In the genomic region with DNA sequence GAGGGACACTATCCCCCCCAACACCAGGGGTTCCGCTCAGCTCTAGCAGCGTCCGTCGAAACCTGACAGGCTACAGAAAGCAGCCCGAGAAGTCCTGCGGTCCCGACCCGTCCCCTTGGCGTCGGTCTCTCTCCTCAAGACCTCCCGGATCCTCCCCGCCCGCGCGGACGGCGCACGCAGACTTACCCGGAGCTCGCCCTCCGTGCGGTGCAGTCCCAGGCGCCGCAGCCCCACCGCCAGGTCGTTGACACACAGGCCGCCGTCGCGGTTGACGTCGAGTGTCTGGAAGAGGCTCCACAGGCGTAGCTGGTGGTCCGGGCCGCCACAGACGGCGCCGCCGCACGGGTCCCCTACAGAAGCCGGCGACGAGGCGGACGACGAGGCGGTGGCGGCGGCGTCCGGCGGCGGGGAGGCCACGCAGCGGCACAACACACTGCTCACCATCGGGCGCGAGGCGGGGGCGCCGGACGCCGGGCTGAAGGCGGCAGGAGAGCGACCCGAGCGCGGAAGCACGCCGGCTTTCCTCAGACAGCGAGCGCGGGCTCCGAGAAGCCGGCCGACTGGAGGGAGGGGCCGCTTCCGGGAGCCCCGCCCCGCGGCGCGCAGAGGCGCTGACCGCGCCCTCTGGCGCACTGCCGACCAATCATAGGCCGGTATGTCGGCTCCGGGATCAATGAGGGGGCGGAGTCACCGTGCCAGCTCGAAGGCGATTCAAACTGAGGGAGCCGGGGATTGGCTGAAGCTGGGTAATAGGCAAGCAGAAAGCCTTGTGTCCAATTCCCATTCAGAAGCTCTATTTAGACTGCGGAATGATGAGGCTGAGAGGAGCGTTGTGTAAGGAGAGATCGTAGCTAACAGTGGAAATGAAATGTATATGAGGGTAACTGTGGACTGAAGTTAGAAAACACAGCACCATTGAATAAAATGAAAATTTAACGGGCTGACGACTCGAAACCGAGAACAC, we compare ENCODE assay signal across 7 mouse cellular contexts. TPM values are rescaled to one million over a fixed set of nuclear protein-coding genes. Genes with fewer than 3 reads are reported as not detected.
DNase-seq lines count a peak whose midpoint lies in the region; ATAC-seq lines count a peak whose summit lies in the region.

Gene Slc25a25, minus strand, starts transcription at position 565 of the 964 bp plus-strand sequence.

- peak within 1 kb of the TSS; percentile 78 for H3K9ac ChIP-seq in embryonic facial prominence, embryonic 11.5 days (replicated peaks; ENCODE audit: low read length)
- H3K9ac ChIP-seq in limb, embryonic 11.5 days (ENCODE audit: low read length): peak within 1 kb of the TSS; percentile 77
- peak within 1 kb of the TSS; percentile 75 for H3K9ac ChIP-seq in midbrain, embryonic 14.5 days (replicated peaks; ENCODE audit: low read length)

- peak within 1 kb of the TSS; percentile 73 for H3K27ac ChIP-seq in embryonic facial prominence, embryonic 11.5 days (replicated peaks; ENCODE audit: low read depth, low read length)
- peak within 1 kb of the TSS; percentile 49 for H3K27ac ChIP-seq in limb, embryonic 11.5 days (replicated peaks; ENCODE audit: low read depth, low read length)
- H3K27ac ChIP-seq in midbrain, embryonic 14.5 days (replicated peaks; ENCODE audit: low read depth, low read length): peak within 1 kb of the TSS; percentile 95

- H3K36me3 ChIP-seq in embryonic facial prominence, embryonic 11.5 days (replicated peaks; ENCODE audit: control insufficient read depth, insufficient read depth, low read depth, low read length): no peaks in the 10 kb centered on the region
- H3K36me3 ChIP-seq in limb, embryonic 11.5 days (ENCODE audit: control insufficient read depth, insufficient read depth, low read length): no peaks in the 10 kb centered on the region
- no peaks in the 10 kb centered on the region for H3K36me3 ChIP-seq in midbrain, embryonic 14.5 days (ENCODE audit: control insufficient read depth, insufficient read depth, low read length)

- no peaks in the 10 kb centered on the region for H3K4me1 ChIP-seq in embryonic facial prominence, embryonic 11.5 days (ENCODE audit: control insufficient read depth, insufficient read depth, low read length)
- peaks cover 13% of the 10 kb centered on the region; the same call in 1 of the 2 replicates for H3K4me1 ChIP-seq in limb, embryonic 11.5 days (ENCODE audit: control insufficient read depth, insufficient read depth, low read length)
- peaks cover 25% of the 10 kb centered on the region for H3K4me1 ChIP-seq in midbrain, embryonic 14.5 days (ENCODE audit: control insufficient read depth, insufficient read depth, low read length)

- H3K9me3 ChIP-seq in embryonic facial prominence, embryonic 11.5 days (replicated peaks; ENCODE audit: control insufficient read depth, low read length): no peaks in the 10 kb centered on the region
- H3K9me3 ChIP-seq in limb, embryonic 11.5 days (ENCODE audit: control insufficient read depth, low read length): no peaks in the 10 kb centered on the region; the same call in 1 of the 2 replicates
- H3K9me3 ChIP-seq in midbrain, embryonic 14.5 days (ENCODE audit: control insufficient read depth, low read length): no peaks in the 10 kb centered on the region

- peak within 1 kb of the TSS; percentile 86 for H3K4me3 ChIP-seq in embryonic facial prominence, embryonic 11.5 days (ENCODE audit: low read depth, low read length)
- peak within 1 kb of the TSS; percentile 81 for H3K4me3 ChIP-seq in limb, embryonic 11.5 days (ENCODE audit: low read depth, low read length)
- H3K4me3 ChIP-seq in midbrain, embryonic 14.5 days (replicated peaks; ENCODE audit: low read depth, low read length): peak within 1 kb of the TSS; percentile 79

- peak; percentile 75 for ATAC-seq in embryonic facial prominence, embryonic 11.5 days (replicated peaks; ENCODE audit: insufficient number of reproducible peaks, low FRiP score, low TSS enrichment, low read depth)
- peak; percentile 89 for ATAC-seq in limb, embryonic 11.5 days (ENCODE audit: insufficient number of reproducible peaks, low FRiP score, low TSS enrichment, low read depth)
- ATAC-seq in midbrain, embryonic 14.5 days (ENCODE audit: low FRiP score, low TSS enrichment): peak; percentile 91

- WGBS in embryonic facial prominence, embryonic 11.5 days: under 1% methylated on average over 101 of the region's 103 CpGs
- WGBS in limb, embryonic 11.5 days: under 1% methylated on average over 94 of the region's 103 CpGs
- WGBS in midbrain, embryonic 14.5 days: under 1% methylated on average over 103 of the region's 103 CpGs

- H3K27me3 ChIP-seq in embryonic facial prominence, embryonic 11.5 days (ENCODE audit: control insufficient read depth, insufficient read depth, low read length): no peaks in the 10 kb centered on the region
- H3K27me3 ChIP-seq in limb, embryonic 11.5 days (ENCODE audit: control insufficient read depth, insufficient read depth, low read length): no peaks in the 10 kb centered on the region
- H3K27me3 ChIP-seq in midbrain, embryonic 14.5 days (ENCODE audit: control insufficient read depth, insufficient read depth, low read length): no peaks in the 10 kb centered on the region

- peak within 1 kb of the TSS; percentile 92 for H3K4me2 ChIP-seq in embryonic facial prominence, embryonic 11.5 days (ENCODE audit: low read depth, low read length)
- peak within 1 kb of the TSS; percentile 86 for H3K4me2 ChIP-seq in limb, embryonic 11.5 days (ENCODE audit: low read depth, severe bottlenecking)
- peak within 1 kb of the TSS; percentile 78 for H3K4me2 ChIP-seq in midbrain, embryonic 14.5 days (ENCODE audit: low read length)

- DNase-seq in adrenal gland, postnatal 14 days: peak; percentile 99
- DNase-seq in embryonic facial prominence, embryonic 11.5 days (ENCODE audit: low spot score): peak; percentile 98
- DNase-seq in heart, adult 11 months: peak; percentile 100
- DNase-seq in kidney, adult 18-20 months: peak; percentile 97
- DNase-seq in limb, embryonic 11.5 days (ENCODE audit: low spot score): peak; percentile 97
- DNase-seq in midbrain, embryonic 14.5 days: peak; percentile 99
- DNase-seq in spleen, adult 18-20 months: peak; percentile 95

RNA-seq across cellular contexts. Expression of gene Slc25a25, which starts in this region (rescaled TPM):
- total RNA-seq in adrenal gland, postnatal 14 days (2021): 63.6 and 119 TPM in 2 replicates
- 20.6 and 21.7 TPM in 2 replicates for polyA plus RNA-seq in embryonic facial prominence, embryonic 11.5 days (2014; fragmentation: Nextera tagmentation; extraction: Ambion mirVana)
- polyA plus RNA-seq in limb, embryonic 11.5 days (2014; fragmentation: Nextera tagmentation; extraction: Ambion mirVana): 19.2 and 21.9 TPM in 2 replicates
- 36.3 and 41.5 TPM in 2 replicates for polyA plus RNA-seq in midbrain, embryonic 14.5 days (2014; fragmentation: Nextera tagmentation; extraction: Ambion mirVana)

Comparison
In these comparisons a context has a peak if more than half of its experiments do, and no peak if none do; other contexts are left out.
1. Peak in every context shown above with its lines: DNase-seq, ATAC-seq, H3K4me3 ChIP-seq and H3K27ac ChIP-seq.